Mouse (Mus musculus) brown adipose tissue, adult 24 weeks (tissue): ENCODE results near the gene Sgcg. TPM values are rescaled to one million over a fixed set of nuclear protein-coding genes. Genes with fewer than 3 reads are reported as not detected.

Source experiments
- H3K27ac ChIP-seq: fragments of 200-500 bp; replicated peaks from 2 replicates; pipeline ENCODE4 v1.5.1; 2012; ENCODE audit warnings: low read depth, mild to moderate bottlenecking, low read length
- H3K4me1 ChIP-seq: fragments of 200-500 bp; 2 replicates; pipeline ENCODE4 v1.6.1; 2012; ENCODE audit warnings: low read length, mixed read lengths; ENCODE audit not compliant: control insufficient read depth, insufficient read depth, insufficient read length
- H3K4me3 ChIP-seq: fragments of 200-500 bp; 2 replicates; pipeline ENCODE4 v1.5.1; 2012; ENCODE audit warnings: low read depth, mild to moderate bottlenecking, low read length, moderate library complexity; ENCODE audit not compliant: insufficient read depth
- polyA plus RNA-seq: library from polyadenylated mRNA; stranded (reverse); fragments of >200 nt; gene quantifications from 2 replicates; pipeline ENCODE4 v1.2.4, GENCODE M21; 2012; ENCODE audit not compliant: missing spikeins, insufficient read depth, insufficient read length

Sgcg gene
- polyA plus RNA-seq: 1.0 and 2.8 TPM in 2 replicates

DNA sequence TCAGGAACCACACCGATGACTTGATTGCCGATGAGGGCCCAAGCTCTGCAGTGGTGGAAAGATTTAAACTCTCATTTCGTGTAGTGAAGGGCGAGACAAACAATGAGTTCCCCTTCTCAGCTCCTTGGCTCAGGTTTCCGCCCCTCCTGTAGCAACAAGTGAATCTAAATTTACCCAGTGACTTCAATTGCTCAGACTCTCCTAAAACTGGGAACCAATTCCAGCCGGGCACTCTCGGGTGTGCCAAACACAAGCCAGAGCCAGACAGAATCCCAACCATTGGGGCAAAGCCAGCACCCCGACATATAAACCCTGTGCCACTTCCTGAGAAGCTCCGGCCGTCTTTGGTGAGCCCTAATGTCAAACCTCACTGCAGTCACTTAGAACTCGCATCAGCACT, at the start of gene Sgcg:
Sgcg (minus strand) TSS at position 139 of the 400 bp plus-strand sequence.
- H3K4me3 ChIP-seq: no peak within 1 kb of the TSS
- H3K27ac ChIP-seq: no peak within 1 kb of the TSS
- no peaks in the 10 kb centered on the region for H3K4me1 ChIP-seq

DNA sequence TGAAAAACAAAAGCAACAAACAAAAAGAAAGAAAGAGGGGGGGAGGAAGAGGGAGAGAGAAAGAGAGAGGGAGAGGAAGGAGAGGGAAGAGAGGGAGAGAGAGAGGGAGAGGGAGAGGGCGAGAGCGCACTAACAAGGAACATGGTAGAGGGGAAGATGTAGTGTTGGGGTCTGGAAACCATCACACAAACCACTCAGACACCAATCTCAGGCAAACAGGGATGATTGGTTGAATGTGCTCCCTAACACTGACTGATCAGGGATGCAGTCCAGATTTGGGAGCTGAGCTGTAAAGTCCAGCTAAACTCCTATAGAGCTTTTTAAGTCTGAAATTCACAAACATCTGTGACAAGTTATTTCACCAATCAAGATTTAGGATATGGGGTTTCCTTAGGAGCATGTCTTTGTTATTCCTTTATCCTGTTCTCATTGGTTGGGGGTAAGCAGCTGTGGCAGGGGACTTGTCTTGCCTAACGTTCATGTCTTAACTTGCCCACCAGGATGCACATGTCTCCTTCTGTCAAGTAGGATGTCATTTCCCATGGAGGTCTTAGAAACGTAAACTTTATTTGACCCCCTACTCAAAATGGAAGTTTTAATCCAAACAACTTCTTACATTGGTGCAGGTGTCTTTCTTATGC, 45.8 kb upstream of the Sgcg start:
- H3K27ac ChIP-seq: no peak overlapping the region
- H3K4me3 ChIP-seq: no peak overlapping the region
- H3K4me1 ChIP-seq: no peaks in the 10 kb centered on the region

DNA sequence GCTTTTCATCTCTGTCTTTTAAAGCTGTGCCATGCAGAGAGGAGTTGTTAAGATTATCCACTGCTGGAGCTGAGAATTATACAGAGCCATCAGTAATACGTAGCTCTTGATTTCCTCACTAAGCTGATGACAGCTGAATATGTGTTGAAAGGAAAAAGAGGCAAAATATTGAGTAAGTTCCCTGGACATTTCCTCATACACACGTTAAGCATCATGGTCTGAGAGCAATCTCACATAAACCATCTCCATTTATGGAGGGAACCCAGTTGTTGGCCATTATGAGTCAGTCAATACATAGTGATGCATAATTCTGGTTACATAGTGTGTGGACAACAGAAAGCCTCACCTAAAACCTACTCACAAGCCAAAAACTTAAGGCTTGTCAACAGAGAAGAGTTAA, 44.1 kb upstream of the Sgcg start:
- Histone ChIP-seq H3K27ac (no peak overlapping the region), H3K4me1 (no peaks in the 10 kb centered on the region), H3K4me3 (no peak overlapping the region)

DNA sequence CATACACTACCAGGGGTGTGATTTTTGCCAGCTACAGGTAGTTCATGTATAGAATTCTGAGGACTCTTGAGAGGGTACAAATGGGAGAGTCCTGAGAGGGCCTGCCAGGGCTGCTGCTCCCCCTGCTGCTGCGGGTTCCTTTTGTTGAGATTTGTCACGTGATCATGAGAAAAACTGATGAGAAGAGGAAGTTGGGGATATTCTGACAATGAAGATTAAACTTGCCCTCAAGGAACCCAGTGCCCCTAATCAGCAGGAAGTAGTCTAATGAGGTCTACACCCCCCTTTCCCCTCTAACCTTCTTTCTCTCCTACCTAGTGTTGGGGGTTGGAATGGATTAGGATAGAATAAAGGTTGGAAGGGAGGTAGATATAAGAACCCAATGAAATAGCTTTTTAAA, 43.0 kb upstream of the Sgcg start:
- Histone ChIP-seq H3K27ac (no peak overlapping the region), H3K4me1 (no peaks in the 10 kb centered on the region), H3K4me3 (no peak overlapping the region)

DNA sequence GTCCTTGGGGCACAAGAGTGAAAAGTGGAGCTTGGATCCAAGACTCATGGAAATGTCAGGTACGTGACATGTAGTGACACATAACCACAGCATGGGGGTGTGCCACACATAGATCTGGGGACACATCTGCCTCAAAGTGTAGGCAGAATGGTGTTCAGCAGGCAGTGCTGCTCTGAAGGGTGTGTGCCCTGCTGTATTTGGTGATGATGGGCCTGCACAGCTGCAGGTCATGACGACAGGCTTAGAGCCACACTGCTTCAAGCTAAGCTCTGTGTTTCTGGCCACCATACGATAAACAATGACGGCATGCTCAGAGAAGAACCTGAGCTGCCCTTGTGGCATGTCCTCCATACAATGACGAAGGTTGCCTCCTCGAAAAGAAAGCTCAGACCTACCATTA, 41.5 kb upstream of the Sgcg start:
- no peaks in the 10 kb centered on the region for H3K4me1 ChIP-seq
- H3K27ac ChIP-seq: no peak overlapping the region
- no peak overlapping the region for H3K4me3 ChIP-seq

DNA sequence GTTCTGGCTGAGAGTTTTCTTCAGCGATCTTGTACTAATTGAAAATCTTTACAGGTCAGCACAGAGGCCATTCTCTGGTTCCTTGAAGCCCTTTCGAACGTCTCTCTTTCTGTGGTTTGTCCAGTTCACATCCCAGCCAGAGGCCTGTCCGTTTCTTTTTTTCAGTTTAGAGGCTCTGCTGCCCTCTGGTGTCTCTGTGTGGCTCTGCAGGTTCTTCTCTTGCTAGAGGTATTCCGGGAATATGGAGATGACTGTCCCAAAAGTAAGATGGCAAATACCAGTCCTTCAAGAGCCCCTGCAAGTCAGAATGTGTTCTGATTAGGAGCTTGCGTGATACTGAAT, 36.4 kb upstream of the Sgcg start:
- Histone ChIP-seq H3K4me1 (no peaks in the 10 kb centered on the region), H3K4me3 (no peak overlapping the region), H3K27ac (no peak overlapping the region)

DNA sequence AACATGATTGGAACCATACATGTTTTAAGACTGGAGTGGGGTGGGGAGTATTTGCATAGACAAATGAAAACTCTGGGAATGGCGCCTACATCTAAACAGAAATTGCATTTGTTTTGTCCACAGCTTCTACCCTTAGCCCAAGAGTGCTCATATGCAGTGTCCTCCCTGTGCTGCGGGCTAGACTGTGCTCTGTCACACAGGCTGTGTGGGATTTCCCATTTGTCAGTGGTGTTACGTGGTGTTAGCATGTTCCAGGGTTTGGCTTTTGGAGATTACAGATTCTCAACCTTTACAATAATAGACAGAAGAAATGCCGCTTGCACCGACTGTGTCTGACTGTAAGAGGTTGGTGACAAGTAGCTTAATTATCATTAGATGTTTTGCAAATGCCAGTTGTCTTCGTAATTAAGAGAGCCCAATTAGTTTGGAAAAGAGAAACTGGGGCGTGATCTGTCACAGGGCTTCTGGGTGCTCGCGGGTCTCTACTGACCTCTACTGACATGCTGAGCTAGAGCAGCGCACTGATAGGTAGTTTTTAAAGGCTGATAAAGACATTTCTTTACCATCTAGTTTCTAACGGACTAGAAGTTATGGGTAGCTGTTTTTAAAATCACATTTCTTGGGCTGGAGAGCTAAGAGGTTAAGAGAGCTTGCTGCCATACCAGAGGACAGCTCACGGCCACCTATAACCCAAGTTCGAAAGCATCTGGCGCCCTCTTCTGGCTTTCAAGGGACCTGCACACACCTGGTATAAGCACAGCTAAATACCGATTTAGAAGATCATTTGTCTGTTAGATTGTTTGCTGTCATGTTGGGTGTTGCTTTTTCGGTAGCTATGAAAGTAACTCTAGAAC, 35.8 kb upstream of the Sgcg start:
- Histone ChIP-seq H3K4me3 (no peak overlapping the region), H3K27ac (no peak overlapping the region), H3K4me1 (no peaks in the 10 kb centered on the region)

DNA sequence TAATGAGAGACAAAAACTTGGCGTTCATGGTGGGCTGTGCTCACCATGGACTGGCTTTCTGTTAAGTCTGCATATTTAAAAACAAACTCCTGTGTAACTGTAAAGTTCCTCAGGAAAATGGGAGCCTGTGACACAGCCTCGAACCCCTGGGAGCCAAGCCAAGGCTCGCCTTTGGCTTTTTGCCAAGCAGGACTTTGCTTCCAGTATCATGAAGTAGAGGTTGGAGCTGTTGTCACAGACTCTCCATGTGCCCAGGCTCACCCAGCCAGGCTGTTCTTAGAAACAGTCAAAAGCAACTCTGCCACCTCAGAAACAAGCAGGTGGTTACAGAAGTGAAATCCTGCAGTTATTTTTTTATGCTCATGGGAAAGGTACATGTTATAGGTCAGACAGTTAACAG, 32.4 kb upstream of the Sgcg start:
- H3K4me3 ChIP-seq: no peak overlapping the region
- H3K27ac ChIP-seq: no peak overlapping the region
- no peaks in the 10 kb centered on the region for H3K4me1 ChIP-seq

DNA sequence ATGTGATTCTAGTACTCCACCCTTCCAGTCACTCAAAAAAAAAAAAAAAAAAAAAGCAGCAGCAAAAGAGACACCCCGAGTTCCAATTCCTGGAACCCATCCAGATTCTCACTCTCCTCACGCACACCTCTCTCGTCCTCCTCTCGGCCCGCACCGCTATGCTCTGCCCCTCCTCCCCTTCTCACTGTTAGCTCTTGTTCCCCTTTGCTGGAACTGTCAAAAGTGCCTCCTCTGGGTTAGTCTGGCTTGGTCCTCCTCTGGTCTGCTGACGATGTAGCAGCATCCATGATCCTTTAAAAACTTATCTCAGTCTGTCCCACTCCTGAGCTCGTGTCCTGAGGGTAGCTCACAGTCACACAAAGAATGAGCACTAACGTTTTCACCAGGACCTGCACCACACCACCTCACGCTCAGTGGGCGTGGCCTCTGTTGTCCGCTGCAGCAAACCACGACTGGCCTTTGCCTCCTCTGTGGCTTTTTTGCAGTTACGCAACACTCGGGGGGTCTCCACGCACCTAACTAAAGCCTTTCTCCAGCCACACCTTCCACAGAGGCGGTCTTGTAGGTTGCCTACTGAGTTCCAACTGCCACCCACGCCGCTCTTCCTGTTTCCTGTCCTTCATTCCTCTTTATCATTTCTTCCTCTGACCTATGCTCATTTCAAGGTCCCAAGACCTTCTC, 30.5 kb upstream of the Sgcg start:
- no peak overlapping the region for H3K4me3 ChIP-seq
- no peak overlapping the region for H3K27ac ChIP-seq
- H3K4me1 ChIP-seq: no peaks in the 10 kb centered on the region

DNA sequence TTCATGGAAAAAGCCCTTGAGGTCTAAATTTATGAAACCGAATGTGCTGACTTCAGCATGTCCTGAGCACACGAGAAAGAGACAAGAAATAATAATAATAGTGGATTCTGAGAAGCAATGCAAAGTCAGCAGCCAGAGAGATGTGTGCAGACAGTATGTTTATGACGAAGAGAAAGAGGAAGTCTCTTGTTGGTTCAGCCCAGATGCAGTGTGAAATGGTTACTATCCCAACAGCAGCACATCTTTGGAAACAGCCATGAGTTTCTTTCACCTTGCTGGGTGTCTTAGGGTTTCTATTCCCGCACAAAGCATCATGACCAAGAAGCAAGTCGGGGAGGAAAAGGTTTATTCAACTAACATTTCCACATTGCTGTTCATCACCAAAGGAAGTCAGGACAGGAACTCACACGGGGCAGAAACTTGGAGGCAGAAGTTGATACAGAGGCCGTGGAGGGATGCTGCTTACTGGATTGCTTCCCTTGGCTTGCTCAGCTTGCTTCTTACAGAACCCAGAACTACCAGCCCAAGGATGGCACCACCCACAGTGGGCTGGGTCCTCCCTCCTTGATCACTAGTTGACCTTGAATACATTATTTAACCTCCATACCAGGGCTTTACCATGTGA, 20.5 kb upstream of the Sgcg start:
- Histone ChIP-seq H3K4me3 (no peak overlapping the region), H3K4me1 (no peaks in the 10 kb centered on the region), H3K27ac (no peak overlapping the region)

DNA sequence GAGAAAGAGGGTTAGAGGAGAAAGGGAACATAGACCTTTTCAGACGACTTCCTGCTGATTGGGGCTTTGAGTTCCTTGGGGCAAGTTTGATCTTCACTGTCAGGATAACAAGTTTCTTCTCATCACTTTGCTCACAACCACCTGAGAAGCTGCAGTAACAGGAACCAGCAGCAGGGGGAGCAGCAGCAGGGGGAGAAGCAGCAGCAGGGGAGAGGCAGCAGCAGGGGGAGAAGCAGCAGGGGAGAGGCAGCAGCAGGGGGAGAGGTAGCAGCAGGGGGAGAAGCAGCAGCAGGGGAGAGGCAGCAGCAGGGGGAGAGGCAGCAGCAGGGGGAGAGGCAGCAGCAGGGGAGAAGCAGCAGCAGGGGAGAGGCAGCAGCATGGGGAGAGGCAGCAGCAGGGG, 19.0 kb upstream of the Sgcg start:
- H3K27ac ChIP-seq: no peak overlapping the region
- H3K4me3 ChIP-seq: no peak overlapping the region

DNA sequence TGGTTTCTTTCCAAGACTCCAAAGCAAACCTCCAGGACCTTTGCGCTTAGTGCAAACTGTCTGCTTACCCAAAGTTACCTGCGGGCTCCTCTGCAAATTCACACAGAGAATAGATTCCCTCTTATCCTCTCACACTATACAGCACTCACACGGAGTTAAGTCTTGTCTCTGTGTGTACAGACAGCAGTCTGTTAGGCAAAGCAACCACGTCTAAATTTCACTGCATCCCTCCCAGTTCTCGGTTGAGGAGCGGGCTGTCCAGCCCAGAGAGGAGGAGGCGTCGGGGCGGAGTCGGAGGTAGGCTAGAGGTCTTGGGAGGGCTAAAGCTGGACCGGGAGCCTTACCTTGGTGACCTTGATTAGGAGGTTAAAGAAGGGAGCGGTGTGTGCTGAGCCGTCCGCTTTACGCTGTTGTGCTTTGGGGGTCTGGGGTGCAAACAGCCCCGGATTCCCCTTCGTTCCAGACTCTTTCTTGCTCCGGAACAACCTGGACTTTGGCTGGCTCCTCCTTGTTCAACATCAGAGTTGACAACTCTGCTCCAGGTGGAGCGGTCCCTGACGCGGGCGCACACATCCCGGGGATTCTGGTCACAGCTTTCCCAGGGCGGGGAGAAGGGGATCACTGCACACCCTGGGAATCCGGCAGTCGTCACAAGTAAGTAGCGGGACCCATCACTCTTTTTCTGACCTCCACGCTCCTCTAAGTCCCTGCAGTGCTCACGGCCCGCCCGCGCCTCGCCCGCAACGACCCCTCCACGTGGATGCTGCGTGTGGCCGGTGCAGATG, 16.3 kb upstream of the Sgcg start:
- no peak overlapping the region for H3K27ac ChIP-seq
- no peak overlapping the region for H3K4me3 ChIP-seq
- H3K4me1 ChIP-seq: no peaks in the 10 kb centered on the region

More for the DNA sequence above, 19.0 kb upstream of the Sgcg start:
- H3K4me1 ChIP-seq: no peaks in the 10 kb centered on the region

DNA sequence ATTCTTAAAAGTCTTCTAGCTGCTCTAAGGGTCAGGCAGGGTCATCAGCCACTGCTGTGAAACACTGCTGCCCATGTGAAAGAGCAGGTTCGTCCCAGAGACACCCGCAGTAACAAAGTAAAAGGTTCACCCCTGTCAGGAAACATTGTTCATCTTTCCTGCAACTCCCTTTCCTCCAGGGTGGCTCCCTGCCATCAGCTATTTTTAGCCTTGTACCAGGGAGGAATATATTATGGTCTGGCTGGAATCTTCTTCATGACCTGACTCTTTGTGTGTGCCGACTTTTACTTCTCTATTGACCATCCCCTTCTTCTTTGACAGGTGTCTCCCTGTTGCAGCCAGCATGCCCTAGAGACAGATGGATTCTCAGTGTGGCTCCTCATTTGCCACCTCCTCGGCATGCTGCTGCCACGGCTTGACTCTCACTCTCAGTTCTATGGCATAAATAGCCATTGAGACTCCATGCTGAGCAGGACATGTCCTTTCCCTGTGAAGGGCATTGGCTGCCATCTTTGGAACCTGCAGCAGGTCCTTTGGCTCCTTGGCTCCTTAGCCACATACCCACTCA, 9.7 kb upstream of the Sgcg start:
- H3K4me3 ChIP-seq: no peak overlapping the region
- H3K4me1 ChIP-seq: no peaks in the 10 kb centered on the region
- H3K27ac ChIP-seq: no peak overlapping the region

DNA sequence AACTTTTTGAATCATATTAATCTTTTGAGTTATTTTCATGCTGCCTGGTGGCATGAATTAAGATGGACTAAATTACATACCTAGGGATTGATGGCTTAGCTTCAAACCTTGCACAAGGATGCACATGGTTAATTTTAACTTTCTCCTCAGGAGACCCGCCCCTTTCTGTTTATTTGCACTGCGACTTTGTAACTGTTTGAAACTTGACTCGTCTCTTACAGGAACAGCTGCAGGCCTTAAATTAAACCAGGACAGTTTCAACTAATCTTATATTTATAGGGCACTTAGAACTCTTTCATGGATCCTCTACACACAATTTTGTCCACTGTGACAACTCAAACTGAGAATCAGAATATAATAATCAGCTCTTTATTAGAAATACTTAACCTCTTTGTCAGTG, 794 bp upstream of the Sgcg start:
- Histone ChIP-seq H3K4me1 (no peaks in the 10 kb centered on the region), H3K27ac (no peak overlapping the region), H3K4me3 (no peak overlapping the region)
